Mouse (Mus musculus): ENCODE data around the gene Tfb2m.

Gene Tfb2m

DNA sequence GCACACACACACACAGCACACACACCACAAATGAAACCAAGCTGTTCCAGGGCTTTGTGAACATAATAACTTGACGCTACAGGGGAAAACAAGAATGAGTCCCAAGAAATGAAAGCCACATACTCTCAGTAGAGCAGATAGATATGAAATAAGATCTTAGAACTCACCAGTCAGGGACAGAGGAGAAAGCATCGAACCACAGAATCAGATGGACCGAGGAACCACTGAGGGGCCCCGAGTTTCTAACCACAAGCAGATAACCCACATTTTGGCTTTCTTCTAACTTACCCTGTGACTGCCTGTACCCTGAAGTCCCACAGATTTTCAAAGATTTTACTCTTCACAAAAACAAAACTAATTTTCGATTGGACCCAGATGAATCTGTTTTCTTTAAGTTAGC is 53.2 kb downstream of the Tfb2m start:
- no peak for DNase-seq

DNA sequence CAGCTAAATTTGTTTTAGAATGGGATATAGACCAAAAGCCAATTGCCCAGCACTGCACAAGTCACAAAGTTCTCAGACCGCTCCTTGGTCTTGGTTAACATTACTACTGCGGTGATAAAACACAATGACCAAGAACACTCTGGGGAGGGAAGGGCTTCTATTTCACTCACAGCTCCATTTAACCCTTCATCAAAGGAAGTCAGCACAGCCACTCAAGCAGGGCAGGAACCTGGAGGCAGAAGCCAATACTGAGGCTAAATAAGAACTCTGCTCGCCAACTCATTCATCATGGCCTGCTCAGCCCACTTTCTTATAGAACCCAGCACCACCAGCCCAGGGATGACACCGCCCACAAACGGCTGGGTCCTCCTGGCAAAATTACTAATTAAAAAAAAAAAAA is 57.5 kb downstream of the Tfb2m start:
- DNase-seq = no peak

DNA sequence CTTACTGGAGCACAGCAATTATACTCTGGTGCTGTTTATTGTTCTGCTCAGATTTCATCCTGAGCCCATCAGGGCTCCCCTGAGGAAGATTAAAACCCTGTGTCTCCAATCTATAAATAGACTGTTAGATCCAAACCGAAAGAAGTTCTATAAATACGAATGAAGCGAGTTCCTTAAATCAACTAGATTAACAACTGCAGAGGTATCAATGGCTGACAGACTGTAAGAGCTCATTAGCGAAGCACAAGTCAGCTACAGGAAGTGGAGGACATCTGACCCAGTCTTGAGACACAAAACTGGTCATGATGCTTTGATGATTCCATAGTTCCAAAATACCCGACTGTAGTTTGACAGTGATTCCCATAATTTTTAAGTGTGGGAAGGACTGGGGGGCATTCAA is 58.1 kb downstream of the Tfb2m start:
- DNase-seq = no peak

GRCm38 (mm10) chr1:179487238-179487637 is 58.8 kb downstream of the Tfb2m start:
- DNase-seq = no peak

DNA sequence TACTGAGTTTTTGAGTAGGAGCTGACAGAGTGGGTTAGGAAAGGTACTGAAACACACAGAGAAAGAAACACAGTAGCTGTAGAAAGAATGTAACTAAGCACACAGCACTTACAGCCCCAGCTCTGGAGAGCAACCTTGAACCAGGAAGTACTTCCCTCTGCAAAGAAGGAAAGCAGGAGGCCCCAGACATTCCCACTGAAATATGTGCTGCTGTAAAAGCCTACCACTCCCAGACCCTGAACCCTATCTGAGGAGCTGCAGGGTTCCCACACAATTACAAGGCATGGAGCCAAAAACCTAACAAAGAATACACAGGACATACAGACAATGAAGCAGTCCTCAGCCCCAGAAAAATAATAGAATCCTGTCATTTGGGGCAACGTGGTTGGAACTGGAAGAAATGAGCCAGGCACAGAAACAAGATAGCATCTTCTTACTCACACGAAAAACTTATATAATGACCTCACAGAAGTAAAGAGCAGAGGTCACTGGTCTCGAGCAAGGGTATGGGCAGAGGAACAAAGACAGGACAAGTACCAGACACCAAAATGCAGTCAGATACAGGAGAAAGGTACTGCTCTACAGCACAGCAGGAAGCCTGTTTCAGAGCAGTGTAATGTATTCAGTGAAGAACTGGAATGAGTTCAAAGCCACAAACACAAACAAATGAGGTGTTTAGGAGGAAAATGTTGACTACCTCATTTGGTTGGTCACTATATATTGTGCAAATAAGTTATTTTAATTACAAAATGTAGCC is 60.1 kb downstream of the Tfb2m start:
- no peak for DNase-seq

GRCm38 (mm10) chr1:179480862-179481261 is 65.2 kb downstream of the Tfb2m start:
- no peak for DNase-seq

Measured in right cerebral cortex, postnatal 4 days (tissue).